In genomic region chr16:28694113-28694899, GRCm38 (mm10) we compare ENCODE assay signal across 12 mouse cellular contexts. TPM values are rescaled to one million over a fixed set of nuclear protein-coding genes. Genes with fewer than 3 reads are reported as not detected.
DNase-seq lines count a peak whose midpoint lies in the region; ATAC-seq and TF ChIP-seq lines count a peak whose summit lies in the region.
"Had no signal": no experiment of that assay in that cellular context is flagged by ENCODE, and none has a peak within 500 bp of the region (broad histone marks: within the 10 kb centered on the region; RNA-seq: fewer than 3 reads in every experiment).

No protein-coding gene starts in this region.

- ATAC-seq in limb, embryonic 12.5 days (ENCODE audit: insufficient number of reproducible peaks, insufficient read depth, low FRiP score, low TSS enrichment, low read depth): no peak
- ATAC-seq in embryonic facial prominence, embryonic 14.5 days (ENCODE audit: low read depth): peak; percentile 72
- ATAC-seq: intestine, postnatal 0 days had no signal

- H3K4me2 ChIP-seq in limb, embryonic 12.5 days: peak overlapping the region; percentile 35
- H3K4me2 ChIP-seq in embryonic facial prominence, embryonic 14.5 days (ENCODE audit: low read depth, low read length): peak overlapping the region; percentile 35
- peak overlapping the region; percentile 50 for H3K4me2 ChIP-seq in myocyte (ENCODE audit: low read depth)

- H3K9ac ChIP-seq in heart, adult 2 months (ENCODE audit: low read depth, low read length): no peak overlapping the region
- no peak overlapping the region for H3K9ac ChIP-seq in limb, embryonic 12.5 days (replicated peaks)
- H3K9ac ChIP-seq in embryonic facial prominence, embryonic 14.5 days (ENCODE audit: low read depth, low read length): no peak overlapping the region

- no peaks in the 10 kb centered on the region for H3K36me3 ChIP-seq in heart, adult 2 months (ENCODE audit: control insufficient read depth, insufficient read depth, low read length)
- no peaks in the 10 kb centered on the region for H3K36me3 ChIP-seq in limb, embryonic 12.5 days
- no peaks in the 10 kb centered on the region for H3K36me3 ChIP-seq in limb, embryonic 10.5 days
- no peaks in the 10 kb centered on the region for H3K36me3 ChIP-seq in embryonic facial prominence, embryonic 14.5 days (ENCODE audit: control insufficient read depth, insufficient read depth, low read length)
- H3K36me3 ChIP-seq in myocyte (ENCODE audit: control insufficient read depth, insufficient read depth): no peaks in the 10 kb centered on the region

- no peaks in the 10 kb centered on the region for H3K27me3 ChIP-seq in heart, adult 2 months (ENCODE audit: control insufficient read depth, insufficient read depth, low read length)
- no peaks in the 10 kb centered on the region for H3K27me3 ChIP-seq in limb, embryonic 12.5 days
- H3K27me3 ChIP-seq in limb, embryonic 10.5 days (ENCODE audit: low read depth, poor library complexity, severe bottlenecking): no peaks in the 10 kb centered on the region
- H3K27me3 ChIP-seq in embryonic facial prominence, embryonic 14.5 days (replicated peaks; ENCODE audit: control insufficient read depth, insufficient read depth, low read length): no peaks in the 10 kb centered on the region
- H3K27me3 ChIP-seq in myocyte (ENCODE audit: control insufficient read depth, insufficient read depth, insufficient read length): no peaks in the 10 kb centered on the region

- no peak overlapping the region for H3ac ChIP-seq in myocyte (ENCODE audit: control insufficient read depth, insufficient read length)

- 66% methylated on average over 15 of the region's 15 CpGs for WGBS in heart, adult 2 months
- WGBS in limb, embryonic 12.5 days: 28% methylated on average over 15 of the region's 15 CpGs
- 63% methylated on average over 15 of the region's 15 CpGs for WGBS in limb, embryonic 10.5 days
- 33% methylated on average over 15 of the region's 15 CpGs for WGBS in embryonic facial prominence, embryonic 14.5 days

- peak; percentile 16 to 25 for DNase-seq in heart, postnatal 10 days
- no peak for DNase-seq in heart, adult 2 months
- no peak for DNase-seq in limb, embryonic 10.5 days (ENCODE audit: low spot score)
- DNase-seq in embryonic facial prominence, embryonic 14.5 days (ENCODE audit: low spot score): peak; percentile 75
- DNase-seq in thymus, postnatal 14 days: no peak
- no peak for DNase-seq in embryo, embryonic 10.5 days (ENCODE audit: low spot score)
- DNase-seq: cerebellum, postnatal 14 days; spleen, adult 18-20 months had no signal

- no peaks in the 10 kb centered on the region for H3K79me2 ChIP-seq in heart, adult 2 months (replicated peaks; ENCODE audit: control insufficient read depth, insufficient read depth, low read length)
- H3K79me2 ChIP-seq in myocyte (ENCODE audit: control insufficient read depth, insufficient read depth): no peaks in the 10 kb centered on the region

- no peak overlapping the region for H3K4me3 ChIP-seq in heart, adult 2 months
- 0 out of 2 replicates have a peak overlapping the region, but pooled peaks have one; percentile 1 for H3K4me3 ChIP-seq in limb, embryonic 12.5 days (replicated peaks)
- no peak overlapping the region for H3K4me3 ChIP-seq in limb, embryonic 10.5 days
- peak overlapping the region; percentile 18; the same call in 1 of the 2 replicates for H3K4me3 ChIP-seq in embryonic facial prominence, embryonic 14.5 days (ENCODE audit: low read depth, low read length)
- H3K4me3 ChIP-seq in myocyte: no peak overlapping the region

- no peaks in the 10 kb centered on the region for H3K9me3 ChIP-seq in limb, embryonic 12.5 days
- no peaks in the 10 kb centered on the region for H3K9me3 ChIP-seq in limb, embryonic 10.5 days (replicated peaks)
- no peaks in the 10 kb centered on the region for H3K9me3 ChIP-seq in embryonic facial prominence, embryonic 14.5 days (ENCODE audit: control insufficient read depth, low read length)

- H3K4me1 ChIP-seq in heart, adult 2 months (ENCODE audit: control insufficient read depth, insufficient read depth, low read length): no peaks in the 10 kb centered on the region
- peaks cover 9% of the 10 kb centered on the region for H3K4me1 ChIP-seq in limb, embryonic 12.5 days (replicated peaks)
- peaks cover 7% of the 10 kb centered on the region; the same call in 1 of the 2 replicates for H3K4me1 ChIP-seq in limb, embryonic 10.5 days
- H3K4me1 ChIP-seq in embryonic facial prominence, embryonic 14.5 days (ENCODE audit: control insufficient read depth, insufficient read depth, low read length): 0 out of 2 replicates have a peak, but pooled peaks cover 4% of the 10 kb centered on the region

- intact Hi-C loops in heart, postnatal 10 days (cut with DNase I): no loop called here
- intact Hi-C loops in heart, adult 2 months (cut with DNase I): no loop called here

- no peak for TF ChIP-seq POLR2A in heart, adult 2 months (IDR thresholded peaks at IDR 0.05; ENCODE audit: insufficient read depth, low read depth, low read length)
- TF ChIP-seq POLR2A in myocyte (IDR thresholded peaks at IDR 0.05; ENCODE audit: insufficient read length, low read depth): no peak

- no peak for TF ChIP-seq CTCF in heart, adult 2 months (IDR thresholded peaks at IDR 0.05)

- H3K27ac ChIP-seq in heart, adult 2 months: no peak overlapping the region
- no peak overlapping the region for H3K27ac ChIP-seq in limb, embryonic 12.5 days
- H3K27ac ChIP-seq in limb, embryonic 10.5 days: no peak overlapping the region
- H3K27ac ChIP-seq in embryonic facial prominence, embryonic 14.5 days (replicated peaks; ENCODE audit: low read depth, low read length): no peak overlapping the region

- TF ChIP-seq EP300 in heart, adult 2 months (IDR thresholded peaks at IDR 0.05; ENCODE audit: insufficient read depth, low read depth, low read length): no peak

TF ChIP-seq in myocyte, 11 proteins besides CTCF, POLR2A, EP300 and RAD21:
- TF ChIP-seq MYOD1 (IDR thresholded peaks at IDR 0.05; ENCODE audit: control insufficient read depth in 1 of 3, insufficient read length in 2 of 3, low read depth in 2 of 3): no peak
- no peak for TF ChIP-seq USF1 (IDR thresholded peaks at IDR 0.05; ENCODE audit: low read depth)
- no peak for TF ChIP-seq E2F4 (IDR thresholded peaks at IDR 0.05; ENCODE audit: insufficient read depth)
- no peak for TF ChIP-seq CEBPB (IDR thresholded peaks at IDR 0.05; ENCODE audit: insufficient read depth, poor library complexity, severe bottlenecking)
- TF ChIP-seq POLR2AphosphoS2 (IDR thresholded peaks at IDR 0.05; ENCODE audit: insufficient read length, low read depth): no peak
- no peak for TF ChIP-seq REST (IDR thresholded peaks at IDR 0.05; ENCODE audit: insufficient read depth, insufficient read length)
- TF ChIP-seq MYOG (IDR thresholded peaks at IDR 0.05; ENCODE audit: control insufficient read depth in 1 of 3, insufficient read depth in 1 of 3, insufficient read length in 2 of 3, low read depth in 2 of 3): no peak
- TF ChIP-seq TCF12 (IDR thresholded peaks at IDR 0.05; ENCODE audit: insufficient read depth, poor library complexity, severe bottlenecking): no peak
- TF ChIP-seq MAX (IDR thresholded peaks at IDR 0.05; ENCODE audit: low read depth): no peak
- no peak for TF ChIP-seq TCF3 (IDR thresholded peaks at IDR 0.05; ENCODE audit: insufficient read length, low read depth)
- no peak for TF ChIP-seq SRF (IDR thresholded peaks at IDR 0.05; ENCODE audit: control insufficient read depth, insufficient read length, low read depth)
TF ChIP-seq in myocyte: peak in this region for 0.

RNA-seq across cellular contexts. Expression of gene Fgf12, which starts 58.6 kb away (rescaled TPM):
- 10 to 100 TPM in 1 of 2 experiments, 1 to 10 TPM in 1; 9.1 to 26.9 TPM for total RNA-seq in heart, postnatal 10 days (2021)
- total RNA-seq in heart, adult 2 months (2021): 10 to 100 TPM in 1 of 2 experiments, 1 to 10 TPM in 1; 9.2 to 11.3 TPM
- 8.9 and 17.6 TPM in 2 replicates for polyA plus RNA-seq in heart, adult 2 months (2012; rRNA removed)
- polyA plus RNA-seq in limb, embryonic 12.5 days (2016; fragmentation: Nextera tagmentation; extraction: Ambion mirVana): 5.0 and 5.2 TPM in 2 replicates
- polyA plus RNA-seq in limb, embryonic 10.5 days (2016; fragmentation: Nextera tagmentation; extraction: Ambion mirVana): 0.43 and 0.62 TPM in 2 replicates
- polyA plus RNA-seq in embryonic facial prominence, embryonic 14.5 days (2014; fragmentation: Nextera tagmentation; extraction: Ambion mirVana): 7.9 and 8.0 TPM in 2 replicates
- polyA plus RNA-seq in myocyte (2012; fragmentation: generic; extraction: Trizol): not detected
- polyA plus RNA-seq: liver, embryonic 16.5 days had no signal

Comparison
In these comparisons a context has a peak if more than half of its experiments do, and no peak if none do; other contexts are left out.
1. DNase-seq: peak in heart, postnatal 10 days (2 of 2) and embryonic facial prominence, embryonic 14.5 days (single experiment); none in heart, adult 2 months (0 of 2), limb, embryonic 10.5 days (single experiment), thymus, postnatal 14 days (single experiment) and embryo, embryonic 10.5 days (single experiment).
2. H3K4me3 ChIP-seq: peak in limb, embryonic 12.5 days (single experiment) and embryonic facial prominence, embryonic 14.5 days (single experiment); none in heart, adult 2 months (single experiment), limb, embryonic 10.5 days (single experiment) and myocyte (single experiment).
3. Peak in every context shown above with its lines, with median percentiles within 50 percentile points of each other: H3K4me2 ChIP-seq.